Mouse (Mus musculus) embryonic facial prominence, embryonic 15.5 days (tissue): ENCODE data around the gene Klrg2. TPM values are rescaled to one million over a fixed set of nuclear protein-coding genes. Genes with fewer than 3 reads are reported as not detected.

Experiments
- polyA plus RNA-seq: library from polyadenylated mRNA; unstranded; fragments of >200 nt; fragmentation: Nextera tagmentation; extraction: Ambion mirVana; gene quantifications from 2 replicates; pipeline ENCODE4 v1.2.1, GENCODE M21; 2015

The Klrg2 gene
- polyA plus RNA-seq, 1 experiment from 2014 or later = 4.0 TPM

Other genes with a start within 250 kb of the Klrg2 start
- gene Ubn2, start 203.3 kb downstream of the Klrg2 start, polyA plus RNA-seq = 14.9 and 17.0 TPM in 2 replicates
- 80.9 and 93.2 TPM in 2 replicates for gene Fmc1, start 103.7 kb downstream of the Klrg2 start, polyA plus RNA-seq
- 41.4 and 48.0 TPM in 2 replicates for gene Luc7l2, start 85.9 kb downstream of the Klrg2 start, polyA plus RNA-seq
- 2.9 and 3.5 TPM in 2 replicates for gene Clec2l, start 25.8 kb upstream of the Klrg2 start, polyA plus RNA-seq
- 2.5 and 2.6 TPM in 2 replicates for gene Tbxas1, start 238.2 kb upstream of the Klrg2 start, polyA plus RNA-seq
- gene Hipk2, start 238.9 kb upstream of the Klrg2 start, polyA plus RNA-seq = 13.5 and 13.9 TPM in 2 replicates